Mouse (Mus musculus) midbrain, postnatal 0 days (tissue): ENCODE measurements around the gene Tns2. TPM values are rescaled to one million over a fixed set of nuclear protein-coding genes. Genes with fewer than 3 reads are reported as not detected.

Experiments
- ATAC-seq: fragments of 200-750 bp; cut with Nextera tagmentation; 2 replicates; pipeline ENCODE4 v1.8.0; 2017; ENCODE audit warnings: moderate number of reproducible peaks, mild to moderate bottlenecking, moderate TSS enrichment, moderate library complexity; ENCODE audit not compliant: low FRiP score
- DNase-seq: peaks from one replicate; pipeline ENCODE4 v3.0.0-alpha.2; 2015; ENCODE audit warnings: low spot score
- H3K27ac ChIP-seq: fragments of 300-500 bp; sonication (generic); 2 replicates; pipeline ENCODE4 v1.5.1; 2014; ENCODE audit warnings: low read depth, mild to moderate bottlenecking, low read length, mixed read lengths
- H3K27me3 ChIP-seq: fragments of 300-500 bp; sonication (generic); 2 replicates; pipeline ENCODE4 v1.6.1; 2014; ENCODE audit warnings: low read length, control low read depth, mixed read lengths; ENCODE audit not compliant: insufficient read depth
- H3K36me3 ChIP-seq: fragments of 300-500 bp; sonication (generic); 2 replicates; pipeline ENCODE4 v1.6.1; 2014; ENCODE audit warnings: low read length, control low read depth, mixed read lengths; ENCODE audit not compliant: insufficient read depth
- H3K4me1 ChIP-seq: fragments of 300-500 bp; sonication (generic); 2 replicates; pipeline ENCODE4 v1.6.1; 2014; ENCODE audit warnings: mild to moderate bottlenecking, control low read depth, antibody characterized with exemption, low read length, mixed read lengths; ENCODE audit not compliant: insufficient read depth
- H3K4me2 ChIP-seq: fragments of 300-500 bp; sonication (generic); 2 replicates; pipeline ENCODE4 v1.6.1; 2014; ENCODE audit warnings: low read depth, mild to moderate bottlenecking, low read length, mixed read lengths; ENCODE audit not compliant: poor library complexity, severe bottlenecking
- H3K4me3 ChIP-seq: fragments of 300-500 bp; sonication (generic); 2 replicates; pipeline ENCODE4 v1.5.1; 2014; ENCODE audit warnings: low read depth, mild to moderate bottlenecking, low read length, moderate library complexity
- H3K9ac ChIP-seq: fragments of 300-500 bp; sonication (generic); replicated peaks from 2 replicates; pipeline ENCODE4 v1.6.1; 2014; ENCODE audit warnings: mild to moderate bottlenecking, low read length, moderate library complexity, mixed read lengths; ENCODE audit not compliant: poor library complexity, severe bottlenecking
- H3K9me3 ChIP-seq: fragments of 300-500 bp; sonication (generic); 2 replicates; pipeline ENCODE4 v1.6.1; 2016; ENCODE audit warnings: low read length, control low read depth
- CTCF ChIP-seq: IDR thresholded peaks from 2 replicates; pipeline ENCODE4 v1.5.1; 2016; ENCODE audit warnings: antibody characterized with exemption, mild to moderate bottlenecking
- WGBS: fragments of 180-500 bp; shearing (Covaris S2); extraction: QIAGEN DNeasy Blood & Tissue Kit; methylation state at CpG from one replicate; pipeline ENCODE4 v1.1.7; 2014; 5-methylcytosine and 5-hydroxymethylcytosine counted together
- polyA plus RNA-seq: library from polyadenylated mRNA; unstranded; fragments of >200 nt; fragmentation: Nextera tagmentation; extraction: Ambion mirVana; gene quantifications from 2 replicates; pipeline ENCODE4 v1.2.1, GENCODE M21; 2015
- total RNA-seq: library from RNA; depleted of rRNA; stranded (reverse); fragments of >200 nt; gene quantifications from 2 replicates; pipeline ENCODE4 v1.2.3, GENCODE M21; 2014

Tns2 gene
- total and polyA plus RNA-seq, 2 experiments from 2014 or later = 5.1 to 18.1 TPM

DNA sequence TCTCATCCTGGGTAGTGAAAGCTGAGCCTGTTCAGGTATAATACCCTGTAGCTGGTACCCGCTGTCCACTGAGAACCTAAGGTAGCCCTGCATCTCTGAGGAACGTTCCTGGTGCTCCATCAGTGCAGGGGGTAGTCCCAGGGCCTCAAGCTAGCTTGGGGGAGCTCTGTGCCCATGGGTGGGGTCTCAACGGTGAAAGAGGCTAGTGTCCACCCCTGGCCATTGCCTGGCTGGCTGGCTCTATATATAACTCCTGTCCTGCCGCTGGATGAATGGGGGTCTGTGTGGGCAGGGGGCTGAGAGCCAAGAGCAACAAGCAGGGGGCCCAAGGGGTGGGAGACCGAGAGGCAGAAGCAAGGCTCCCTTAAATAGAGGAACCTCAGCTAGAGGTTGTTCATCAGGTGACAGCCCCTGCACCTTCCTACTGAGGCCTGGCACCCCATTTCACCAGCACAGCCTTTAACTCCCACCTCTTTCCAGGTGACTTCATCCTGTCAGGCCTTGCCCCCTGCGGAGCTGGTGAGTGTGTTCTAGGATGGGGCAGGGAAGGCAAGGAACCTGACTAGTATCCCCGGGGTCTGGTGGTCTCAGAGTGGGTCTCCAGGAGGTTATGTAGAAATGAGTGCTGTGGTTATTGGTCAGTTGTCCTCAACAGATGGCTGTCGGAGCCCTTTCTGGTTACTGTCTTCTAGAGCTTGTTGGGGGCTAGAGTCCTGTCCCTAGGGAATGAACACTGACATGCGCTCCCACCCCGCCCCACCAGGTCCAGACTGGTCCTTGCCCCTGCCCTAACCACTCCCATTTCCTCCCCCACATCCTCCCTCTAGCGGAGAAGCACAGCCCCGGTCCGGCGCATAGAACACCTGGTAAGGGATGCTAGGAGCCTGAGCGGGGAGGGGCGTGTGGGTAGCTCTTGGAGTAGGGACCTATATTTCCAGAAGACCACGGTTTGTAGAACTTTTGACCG is 5.8 kb downstream of the Tns2 start:
- DNase-seq (no peak), ATAC-seq (no peak)
- Histone ChIP-seq H3K4me3 (peak overlapping the region; percentile 37; the same call in 1 of the 2 replicates), H3K9ac (no peak overlapping the region; the same call in 1 of the 2 replicates), H3K27me3 (peaks cover 5% of the 10 kb centered on the region; the same call in 1 of the 2 replicates), H3K9me3 (no peaks in the 10 kb centered on the region), H3K36me3 (no peaks in the 10 kb centered on the region), H3K4me2 (peak overlapping the region; percentile 74), H3K4me1 (no peaks in the 10 kb centered on the region; the same call in 1 of the 2 replicates), H3K27ac (no peak overlapping the region)
- TF ChIP-seq CTCF = peak; percentile 36
- WGBS = 36% methylated on average over 18 of the region's 18 CpGs

- ATAC-seq (no peak), DNase-seq (no peak)
- Histone ChIP-seq H3K4me1 (no peaks in the 10 kb centered on the region; the same call in 1 of the 2 replicates), H3K9me3 (no peaks in the 10 kb centered on the region), H3K4me2 (peak overlapping the region; percentile 74), H3K4me3 (peak overlapping the region; percentile 37), H3K9ac (peak overlapping the region; percentile 50; the same call in 1 of the 2 replicates), H3K27ac (no peak overlapping the region), H3K36me3 (no peaks in the 10 kb centered on the region), H3K27me3 (peaks cover under 1% of the 10 kb centered on the region; the same call in 1 of the 2 replicates)
- TF ChIP-seq CTCF = 0 out of 2 replicates have a peak, but pooled peaks have one; percentile 5
- WGBS = 11% methylated on average over 38 of the region's 38 CpGs
Observed at GRCm38 (mm10) chr15:102106754-102107456, 6.7 kb downstream of the Tns2 start.

DNA sequence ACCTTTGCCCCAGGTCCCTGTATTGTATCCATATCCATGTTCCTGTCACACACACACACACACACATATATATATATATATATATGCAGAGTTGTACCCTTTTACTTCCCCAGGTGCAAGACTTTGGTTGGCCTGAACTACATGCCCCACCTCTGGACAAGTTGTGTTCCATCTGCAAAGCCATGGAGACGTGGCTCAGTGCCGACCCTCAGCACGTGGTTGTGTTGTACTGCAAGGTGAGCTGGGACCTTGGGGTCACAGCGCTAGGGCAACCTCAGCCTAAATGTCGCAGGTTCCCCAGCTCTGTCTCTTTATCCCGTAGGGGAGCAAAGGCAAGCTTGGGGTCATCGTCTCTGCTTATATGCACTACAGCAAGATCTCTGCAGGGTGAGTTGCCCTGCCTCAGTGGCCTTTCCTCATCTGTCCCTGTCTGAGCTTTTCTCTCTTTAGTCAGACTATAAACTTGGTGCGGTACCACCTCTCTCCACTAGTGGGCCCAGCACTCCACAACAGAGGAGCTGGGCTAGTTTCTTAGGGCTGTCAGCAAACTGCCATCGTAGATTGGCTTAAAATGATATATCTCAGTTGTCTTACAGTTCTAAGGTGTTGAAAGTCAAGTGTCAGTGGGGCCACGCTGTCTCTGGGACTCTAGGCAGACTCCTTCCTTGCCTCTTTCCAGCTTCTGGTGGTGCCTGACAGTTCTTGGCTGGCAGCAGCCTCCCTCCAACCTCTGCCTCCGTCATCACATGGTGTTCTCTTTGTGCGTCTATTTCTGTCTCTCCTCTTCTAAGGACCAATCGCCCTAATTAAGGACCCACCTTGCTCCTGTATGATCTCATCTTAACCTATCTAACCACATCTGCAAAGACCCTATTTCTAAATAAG is 7.7 kb downstream of the Tns2 start:
- no peaks in the 10 kb centered on the region for H3K9me3 ChIP-seq
- DNase-seq = peak; percentile 80
- H3K4me2 ChIP-seq = peak overlapping the region; percentile 74
- H3K36me3 ChIP-seq = no peaks in the 10 kb centered on the region
- H3K4me3 ChIP-seq = peak overlapping the region; percentile 37; the same call in 1 of the 2 replicates
- no peaks in the 10 kb centered on the region; the same call in 1 of the 2 replicates for H3K4me1 ChIP-seq
- TF ChIP-seq CTCF = peak; percentile 88
- 36% methylated on average over 13 of the region's 13 CpGs for WGBS
- no peak overlapping the region for H3K27ac ChIP-seq
- no peak for ATAC-seq
- H3K9ac ChIP-seq = no peak overlapping the region
- no peaks in the 10 kb centered on the region for H3K27me3 ChIP-seq

DNA sequence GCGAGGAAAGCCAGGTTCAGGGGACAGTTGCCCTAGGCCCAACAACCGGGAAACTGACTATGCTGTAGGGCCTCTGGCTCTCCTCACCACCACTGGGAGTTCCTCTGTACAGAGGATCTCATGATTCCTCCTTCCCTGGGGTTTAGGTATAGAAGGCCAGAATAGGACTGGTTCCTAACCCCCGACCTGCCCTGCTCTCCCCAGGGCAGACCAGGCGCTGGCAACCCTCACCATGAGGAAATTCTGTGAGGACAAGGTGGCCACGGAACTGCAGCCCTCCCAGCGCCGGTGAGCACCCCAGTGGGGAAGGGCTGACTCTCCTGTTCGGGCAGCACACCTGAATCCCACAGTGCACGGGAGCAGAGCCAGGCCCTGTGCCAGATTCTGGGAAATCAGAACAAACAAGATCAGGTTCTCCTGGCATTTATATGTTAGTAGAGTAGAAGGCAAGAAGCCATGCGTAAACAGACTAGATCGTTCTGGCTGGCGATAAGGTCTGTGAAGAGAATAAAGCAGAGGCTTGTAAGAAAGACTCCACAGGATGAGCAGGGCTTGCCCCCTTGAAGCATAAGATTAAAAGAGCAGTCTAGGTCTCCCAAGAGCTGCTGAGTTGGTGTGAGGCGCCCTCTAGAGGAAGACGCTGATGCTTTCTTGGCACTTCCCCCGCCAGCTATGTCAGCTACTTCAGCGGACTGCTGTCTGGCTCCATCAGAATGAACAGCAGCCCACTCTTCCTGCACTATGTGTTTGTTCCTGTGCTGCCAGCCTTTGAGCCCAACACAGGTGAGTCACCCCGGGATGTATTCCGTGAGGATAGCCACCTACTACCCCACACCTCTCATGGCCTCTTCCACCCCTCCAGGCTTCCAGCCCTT is 8.7 kb downstream of the Tns2 start:
- no peak overlapping the region for H3K4me3 ChIP-seq
- no peak overlapping the region for H3K27ac ChIP-seq
- DNase-seq = peak; percentile 89
- 40% methylated on average over 18 of the region's 18 CpGs for WGBS
- H3K27me3 ChIP-seq = no peaks in the 10 kb centered on the region
- no peaks in the 10 kb centered on the region for H3K36me3 ChIP-seq
- peak; percentile 81 for TF ChIP-seq CTCF
- H3K9ac ChIP-seq = no peak overlapping the region
- H3K4me2 ChIP-seq = no peak overlapping the region
- H3K9me3 ChIP-seq = no peaks in the 10 kb centered on the region
- peak; percentile 25; the same call in 1 of the 2 replicates for ATAC-seq
- H3K4me1 ChIP-seq = no peaks in the 10 kb centered on the region; the same call in 1 of the 2 replicates
